Mouse (Mus musculus): ENCODE data around the gene Gp9.

DNA sequence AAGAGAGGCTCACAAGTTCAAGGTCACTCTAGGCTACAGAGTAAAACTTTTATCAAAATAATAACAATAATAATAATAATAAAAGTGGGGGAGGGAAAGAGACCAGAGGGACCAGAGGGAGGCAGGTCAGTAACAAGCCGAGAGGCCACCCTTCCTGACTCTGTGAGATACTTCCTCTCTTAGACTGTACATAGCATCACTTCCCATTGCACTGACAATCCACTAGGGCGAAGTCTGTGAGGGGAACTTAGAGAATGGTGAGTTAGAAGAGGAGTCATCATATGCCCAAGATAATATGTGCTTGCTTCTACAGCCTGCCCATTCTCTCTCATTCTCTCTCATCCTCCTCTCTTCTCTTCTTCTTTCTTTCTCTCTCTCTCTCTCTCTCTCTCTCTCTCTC lies 28.2 kb downstream of the Gp9 start:
- TF ChIP-seq CTCF (IDR thresholded peaks at IDR 0.05) (peak; percentile 44), POLR2A (IDR thresholded peaks at IDR 0.05; ENCODE audit: insufficient read depth, low read depth, low read length) (no peak), EP300 (IDR thresholded peaks at IDR 0.05; ENCODE audit: insufficient read depth, low read depth, low read length) (no peak)
